Mouse (Mus musculus) right cerebral cortex, postnatal 10 days (tissue): ENCODE measurements around the gene Actl7b.

Source experiments
- DNase-seq, 2 experiments: peaks; one replicate each; pipeline ENCODE4 v3.0.0; 2021; ENCODE audit warnings: low spot score in 2 of 2

The Actl7b gene

DNA sequence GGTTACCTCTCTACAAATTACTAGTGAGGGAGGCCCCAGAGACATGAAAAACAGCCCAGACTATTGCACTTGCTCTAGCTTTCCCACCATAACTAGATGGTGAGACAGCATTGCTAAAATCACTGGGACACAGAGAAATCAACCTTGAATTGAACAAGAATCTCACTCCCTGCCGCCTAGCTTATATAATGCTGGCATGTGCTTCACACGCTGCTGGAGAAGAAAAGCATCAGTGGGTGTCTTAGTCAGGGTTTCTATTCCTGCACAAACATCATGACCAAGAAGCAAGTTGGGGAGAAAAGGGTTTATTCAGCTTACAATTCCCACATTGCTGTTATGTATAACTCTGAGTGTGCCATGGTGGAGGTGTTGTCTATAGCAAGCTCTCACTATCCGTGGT, 28.1 kb downstream of the Actl7b start:
- DNase-seq: peak; percentile 40 to 54

DNA sequence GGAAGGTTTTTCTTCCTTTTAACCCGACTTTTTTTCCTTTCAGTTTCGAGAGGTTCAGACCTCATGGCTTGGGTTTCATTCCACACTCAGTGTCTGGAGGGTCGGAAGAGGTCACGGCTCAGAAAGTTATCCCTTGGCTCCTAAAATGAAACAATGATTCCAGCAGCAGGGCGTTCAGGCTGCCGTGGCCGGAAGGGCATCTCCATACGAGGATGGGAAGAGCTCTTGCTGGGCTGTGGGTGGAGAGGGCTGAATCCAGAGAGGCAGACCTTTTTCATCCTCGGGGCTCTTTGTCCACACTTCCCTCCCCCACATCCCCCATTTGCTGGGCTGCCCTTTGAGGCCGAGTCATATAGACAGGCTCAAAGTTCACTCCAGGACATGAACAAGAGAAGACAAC, 39.0 kb downstream of the Actl7b start:
- DNase-seq: no peak

DNA sequence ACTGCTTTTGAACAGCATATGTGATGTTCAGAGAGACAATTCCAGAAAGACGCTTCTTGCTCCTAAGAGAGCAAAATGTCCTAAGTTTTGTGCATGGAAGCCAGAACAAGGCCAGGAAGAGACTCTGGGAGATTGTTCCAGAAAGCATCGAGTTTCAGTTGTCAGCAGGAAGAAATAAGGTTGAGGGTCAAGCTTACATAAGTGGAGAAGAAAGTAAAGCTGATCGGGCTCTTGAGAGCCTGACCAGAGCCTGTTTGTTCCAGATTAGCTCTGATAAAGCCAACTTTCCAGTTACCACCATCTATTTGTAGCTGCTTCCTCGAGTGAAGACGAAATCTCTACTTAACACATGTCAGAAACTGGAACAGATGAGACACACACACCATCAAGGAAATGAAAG, 42.6 kb downstream of the Actl7b start:
- DNase-seq: no peak

DNA sequence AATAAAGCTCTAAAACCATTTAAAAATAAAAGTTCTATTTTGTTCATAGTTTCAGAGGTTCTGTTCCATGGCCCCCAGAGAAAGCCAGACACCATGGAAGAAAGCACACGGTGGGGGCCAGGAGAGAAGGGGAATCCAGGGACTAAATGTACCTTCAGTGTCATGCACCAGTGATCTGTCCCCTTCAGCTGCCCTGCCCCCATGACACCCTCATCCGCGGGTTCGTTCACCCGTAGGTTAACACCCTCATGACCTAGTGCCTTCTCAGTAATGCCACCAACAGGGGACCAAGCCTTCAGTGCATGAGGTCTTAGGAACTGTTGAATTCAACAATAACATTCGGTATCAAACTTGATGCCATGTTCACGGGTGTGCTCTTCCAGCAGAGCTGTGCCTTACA, 44.8 kb downstream of the Actl7b start:
- no peak for DNase-seq
